Mouse (Mus musculus): Measurements from ENCODE around the gene Nanos3.

Gene Nanos3

DNA sequence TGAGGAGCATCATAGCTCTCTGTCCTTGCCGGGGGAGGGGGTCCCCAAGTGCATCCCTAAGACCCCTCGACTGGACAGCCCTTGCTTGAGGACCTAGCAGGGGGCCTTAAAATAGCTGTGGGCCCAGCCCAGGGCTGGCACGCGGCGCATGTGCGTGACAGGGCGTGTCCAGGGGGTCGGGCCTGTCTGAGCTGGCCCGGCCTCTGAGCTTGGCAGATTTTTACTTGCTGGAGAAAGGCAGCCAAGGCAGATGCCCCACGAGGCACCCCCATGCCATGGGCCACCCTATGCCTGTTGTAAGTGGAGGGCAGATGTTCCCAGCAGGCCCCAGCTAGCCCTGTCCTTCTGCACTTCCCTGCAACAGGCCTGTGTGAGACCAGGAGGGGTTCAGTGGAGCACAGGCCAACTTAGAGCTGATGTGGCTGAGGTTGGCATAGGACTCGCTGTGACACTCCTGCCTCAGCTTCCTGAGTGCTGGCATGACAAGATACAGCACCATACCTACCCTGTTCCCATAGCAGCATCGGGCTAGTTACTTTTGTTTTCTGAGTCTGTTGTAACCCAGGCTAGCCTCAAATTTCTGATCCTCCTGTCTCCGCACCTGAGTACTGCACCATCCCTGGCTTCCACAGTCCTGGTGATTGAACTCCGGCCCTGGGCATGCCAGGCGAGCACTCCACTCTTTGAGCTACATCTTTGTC, 16.7 kb upstream of the Nanos3 start:
- in situ Hi-C loops (cut with MboI; ENCODE audit: low sequenced_read_pairs) = no loop called here

DNA sequence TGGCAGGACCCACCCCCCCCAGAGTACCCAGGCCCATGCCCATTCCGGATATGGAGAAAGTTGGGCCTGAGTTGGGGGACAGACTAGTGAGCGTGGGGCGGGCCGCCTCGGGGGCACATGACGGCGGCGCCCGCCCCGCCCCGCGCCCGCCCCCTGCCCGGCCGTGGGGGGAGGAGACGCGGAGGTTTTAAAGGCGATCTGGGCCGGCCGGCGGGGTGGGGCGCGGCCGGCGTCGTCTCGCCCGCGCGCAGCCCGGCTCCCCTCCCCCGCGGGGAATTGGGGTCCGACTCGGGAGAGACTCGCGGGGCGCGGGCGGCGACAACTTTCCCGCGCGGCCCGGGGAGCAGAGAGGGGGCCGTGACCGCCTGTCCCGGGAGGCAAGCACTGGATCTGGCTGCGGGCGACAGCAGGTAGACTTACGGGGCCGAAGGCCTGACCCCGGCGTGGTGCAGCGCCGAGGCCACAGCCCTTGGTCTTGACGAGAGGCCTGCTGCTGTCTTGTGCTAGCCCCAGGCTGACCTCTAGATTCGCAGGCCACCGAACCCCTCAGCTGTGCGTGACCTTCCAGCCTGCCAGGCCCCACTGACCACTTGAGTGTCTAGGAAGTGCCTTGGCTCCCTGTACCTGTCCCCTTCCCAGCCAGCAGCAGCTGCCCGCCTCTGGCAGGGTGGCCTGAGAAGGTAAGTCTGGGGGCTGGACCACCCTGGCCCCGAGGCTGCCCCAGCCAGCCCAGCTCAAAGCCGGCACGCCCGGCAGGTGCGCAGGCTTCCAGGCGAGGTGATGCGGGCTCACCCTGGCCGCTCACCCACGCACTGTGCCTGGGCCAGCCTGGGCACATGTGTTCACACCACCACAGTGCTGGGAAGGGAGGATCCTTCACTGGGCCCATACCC, 15.9 kb upstream of the Nanos3 start:
- in situ Hi-C loops (cut with MboI; ENCODE audit: low sequenced_read_pairs) = no loop called here

DNA sequence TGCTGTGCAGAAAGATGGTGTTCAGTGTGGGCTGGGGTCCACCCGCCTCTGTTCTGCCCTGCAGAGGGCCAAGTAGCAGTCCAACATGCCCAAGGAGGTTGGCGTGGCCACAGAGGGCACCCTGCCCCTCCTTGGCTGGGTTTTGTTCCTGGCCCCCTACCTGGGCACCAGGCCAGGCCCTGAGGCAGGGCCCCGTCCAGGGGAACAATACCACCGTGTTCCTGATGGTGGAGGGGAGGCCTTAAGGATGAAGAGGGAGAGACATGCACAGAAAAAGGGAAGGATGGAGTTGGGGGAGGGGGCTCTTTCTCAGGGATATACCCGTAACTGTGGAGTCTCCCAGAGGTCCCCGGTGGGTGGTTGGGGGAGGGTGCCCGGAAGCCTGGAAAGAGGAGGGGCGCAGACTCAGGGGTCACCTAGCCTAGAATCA, 15.1 kb upstream of the Nanos3 start:
- in situ Hi-C loops (cut with MboI; ENCODE audit: low sequenced_read_pairs) = no loop called here

- in situ Hi-C loops (cut with MboI; ENCODE audit: low sequenced_read_pairs) = no loop called here
Observed at GRCm38 (mm10) chr8:84199348-84200125, 14.5 kb upstream of the Nanos3 start.

- in situ Hi-C loops (cut with MboI; ENCODE audit: low sequenced_read_pairs) = no loop called here
Observed at GRCm38 (mm10) chr8:84198871-84199270, 13.9 kb upstream of the Nanos3 start.

- in situ Hi-C loops (cut with MboI; ENCODE audit: low sequenced_read_pairs) = no loop called here
Observed at GRCm38 (mm10) chr8:84197922-84198774, 13.1 kb upstream of the Nanos3 start.

DNA sequence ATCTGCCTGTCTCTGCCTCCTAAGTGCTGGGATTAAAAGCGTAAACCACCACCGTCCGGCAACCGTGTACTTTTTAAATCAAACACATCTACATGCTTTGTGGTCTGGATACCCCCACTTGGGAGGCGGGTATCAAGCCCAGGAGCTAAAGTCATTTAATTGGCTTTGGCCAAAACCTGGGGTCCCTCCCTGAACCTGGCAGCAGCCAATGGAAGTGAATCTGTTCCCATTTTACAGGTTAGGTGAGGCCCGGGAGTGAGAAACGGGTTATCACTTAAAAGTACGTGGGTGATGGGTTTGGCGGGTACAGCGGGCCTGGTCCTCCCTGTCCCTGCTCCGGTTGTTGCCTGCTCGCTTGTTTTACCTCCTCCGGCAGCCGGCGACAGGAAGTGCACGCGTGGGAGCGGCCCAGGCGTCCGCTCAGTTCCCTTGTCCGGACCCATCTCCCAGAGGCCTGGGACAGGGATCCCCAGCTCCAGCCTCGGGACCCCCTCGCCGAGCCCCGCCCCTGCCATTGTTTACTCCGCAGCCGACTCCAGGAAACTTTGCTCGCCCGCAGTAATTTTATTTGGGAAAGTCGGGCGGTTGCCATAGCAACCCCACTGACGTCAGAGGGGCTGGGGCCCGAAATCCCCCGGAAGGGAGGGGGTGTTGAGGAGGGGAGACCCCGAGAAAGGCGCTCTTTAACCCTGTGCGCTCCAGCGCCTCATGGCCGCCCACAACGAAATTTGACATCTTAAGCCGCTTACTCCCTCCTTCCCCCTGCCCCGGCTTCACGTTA, 12.3 kb upstream of the Nanos3 start:
- in situ Hi-C loops (cut with MboI; ENCODE audit: low sequenced_read_pairs) = no loop called here

- in situ Hi-C loops (cut with MboI; ENCODE audit: low sequenced_read_pairs) = no loop called here
Observed at GRCm38 (mm10) chr8:84194224-84194743, 9.3 kb upstream of the Nanos3 start.

DNA sequence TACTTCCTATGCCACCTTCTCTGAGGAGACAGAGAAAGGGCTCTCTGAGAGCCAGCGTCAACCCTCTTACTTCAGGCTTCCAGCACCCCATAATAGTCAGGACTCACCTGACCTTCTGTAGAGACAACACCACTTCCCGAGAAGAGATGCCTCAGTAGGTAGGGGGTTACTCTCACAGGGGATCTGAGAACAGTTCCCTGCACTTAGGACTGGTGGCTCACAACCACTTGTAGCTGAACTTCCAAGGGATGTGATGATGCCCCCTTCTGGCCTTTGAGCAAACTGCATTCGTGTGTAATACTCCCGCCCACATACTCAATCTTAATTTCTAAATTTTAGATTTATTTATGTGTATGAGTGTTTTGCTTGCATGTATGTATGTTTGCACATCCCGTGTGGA, 8.5 kb upstream of the Nanos3 start:
- in situ Hi-C loops (cut with MboI; ENCODE audit: low sequenced_read_pairs) = no loop called here

- in situ Hi-C loops (cut with MboI; ENCODE audit: low sequenced_read_pairs) = no loop called here
Observed at GRCm38 (mm10) chr8:84193161-84193560, 8.1 kb upstream of the Nanos3 start.

- in situ Hi-C loops (cut with MboI; ENCODE audit: low sequenced_read_pairs) = no loop called here
Observed at GRCm38 (mm10) chr8:84192555-84192954, 7.5 kb upstream of the Nanos3 start.

GRCm38 (mm10) chr8:84192023-84192422, 7.0 kb upstream of the Nanos3 start:
- in situ Hi-C loops (cut with MboI; ENCODE audit: low sequenced_read_pairs) = no loop called here

DNA sequence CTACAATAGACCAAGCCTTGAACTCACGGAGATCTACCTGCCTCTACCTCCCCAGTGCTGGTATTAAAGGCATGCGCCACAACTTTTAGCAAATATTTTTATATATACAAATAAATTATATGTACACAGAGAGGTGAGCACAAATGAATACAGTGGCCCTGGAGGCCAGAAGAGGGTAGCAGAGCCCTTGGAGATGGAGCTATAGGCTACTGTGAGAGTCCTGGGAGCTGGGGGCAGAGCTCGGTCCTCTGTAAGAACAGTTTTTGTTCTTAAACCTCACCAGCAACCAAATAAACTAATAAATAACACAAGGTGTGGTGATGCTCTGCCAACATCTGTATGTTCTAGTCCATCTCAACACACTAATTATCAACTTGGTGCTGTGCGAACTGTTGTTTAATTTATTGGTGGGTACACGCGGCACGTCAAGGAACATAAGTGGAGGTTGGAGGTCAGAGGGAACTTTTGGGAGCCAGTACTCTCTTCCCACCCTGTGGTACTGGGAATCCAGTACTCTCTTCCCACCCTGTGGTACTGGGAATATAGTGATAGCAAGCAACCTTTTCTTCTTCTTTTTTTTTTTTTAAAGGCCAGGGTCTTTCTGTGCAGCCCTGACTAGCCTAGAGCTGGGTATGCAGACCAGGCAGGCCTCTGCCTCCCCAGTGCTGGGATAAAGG, 5.3 kb upstream of the Nanos3 start:
- in situ Hi-C loops (cut with MboI; ENCODE audit: low sequenced_read_pairs) = no loop called here

GRCm38 (mm10) chr8:84189603-84190002, 4.6 kb upstream of the Nanos3 start:
- in situ Hi-C loops (cut with MboI; ENCODE audit: low sequenced_read_pairs) = no loop called here

DNA sequence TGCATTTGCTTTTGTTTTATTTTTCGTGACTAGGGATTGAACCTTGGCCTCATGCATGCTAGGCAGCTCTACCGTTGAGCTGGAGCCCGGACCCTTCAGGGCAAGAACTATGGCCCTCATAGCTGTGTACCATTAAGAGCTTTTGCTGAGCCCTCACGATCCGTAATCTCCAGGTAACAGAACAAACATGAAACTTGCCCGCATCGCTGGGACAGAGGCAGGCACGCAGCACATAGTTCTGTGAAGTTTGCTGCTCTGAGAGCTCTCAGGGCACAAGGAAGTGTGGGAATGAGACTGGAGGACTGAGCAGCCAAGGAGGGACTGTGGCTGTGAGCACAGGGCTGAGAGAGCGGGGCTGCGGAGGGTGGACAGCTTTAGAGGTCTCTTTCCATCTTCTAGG, 3.7 kb upstream of the Nanos3 start:
- in situ Hi-C loops (cut with MboI; ENCODE audit: low sequenced_read_pairs) = no loop called here

- in situ Hi-C loops (cut with MboI; ENCODE audit: low sequenced_read_pairs) = no loop called here
Observed at GRCm38 (mm10) chr8:84187065-84187755, 2.2 kb upstream of the Nanos3 start.

GRCm38 (mm10) chr8:84186547-84186946, 1.5 kb upstream of the Nanos3 start:
- in situ Hi-C loops (cut with MboI; ENCODE audit: low sequenced_read_pairs) = no loop called here
